Mouse (Mus musculus): ENCODE measurements around the gene Blnk. TPM values are rescaled to one million over a fixed set of nuclear protein-coding genes. Genes with fewer than 3 reads are reported as not detected.

The Blnk gene
- total RNA-seq, 1 experiment from 2014 or later: 1.7 TPM

DNA sequence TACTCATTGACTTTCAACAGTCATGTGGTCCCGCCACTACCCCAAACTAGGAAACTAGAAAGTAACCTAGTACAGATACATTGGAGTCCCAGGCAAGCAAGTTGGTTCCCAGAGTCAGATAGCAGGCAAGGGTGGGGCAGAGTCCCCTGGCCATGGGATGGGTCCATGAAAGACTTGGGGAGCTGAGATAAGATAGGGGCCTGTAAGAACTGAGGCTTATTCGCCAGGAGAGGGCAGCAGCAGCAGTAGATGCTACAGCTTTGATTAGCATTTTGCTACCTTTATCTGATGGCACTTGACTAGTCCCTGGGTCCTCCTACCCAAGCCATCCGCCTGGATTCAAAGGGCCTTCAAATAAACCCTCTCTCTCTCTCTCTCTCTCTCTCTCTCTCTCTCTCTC is 5.2 kb upstream of the Blnk start:
- no peak for DNase-seq

DNA sequence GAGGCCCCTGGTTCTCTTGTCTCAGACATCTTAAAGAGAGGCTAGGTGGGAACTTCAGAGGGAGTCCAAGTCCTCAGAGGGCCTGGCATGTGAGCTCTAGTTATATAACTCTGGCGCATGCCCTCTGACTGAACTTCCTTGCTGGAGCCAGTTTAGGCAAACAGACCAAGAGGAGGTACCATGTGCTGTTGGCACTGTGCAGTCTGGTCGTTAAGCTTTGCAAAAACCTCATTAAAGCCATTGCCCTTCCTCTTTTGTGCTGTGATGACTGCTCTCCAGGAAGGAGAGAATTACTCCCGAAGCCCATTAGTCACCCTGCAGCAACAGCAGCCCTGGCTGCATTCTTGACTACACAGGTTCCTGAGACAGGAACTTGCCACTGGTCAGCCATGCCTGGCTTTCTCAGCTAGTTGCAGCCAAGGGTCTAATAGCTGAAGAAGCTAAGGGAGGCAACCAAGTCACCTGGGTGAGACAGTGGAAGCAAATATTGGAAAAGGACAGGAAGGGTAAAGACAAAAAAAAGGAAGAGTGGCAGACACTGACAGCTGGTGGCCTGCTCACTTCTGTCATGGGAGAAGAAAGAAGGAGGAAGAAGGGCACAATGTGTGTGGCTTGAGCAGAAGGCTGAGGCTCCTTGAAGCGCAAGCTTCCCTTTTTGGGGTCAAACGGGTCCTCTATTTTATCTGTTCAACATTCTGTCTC is 4.3 kb upstream of the Blnk start:
- no peak for DNase-seq

DNA sequence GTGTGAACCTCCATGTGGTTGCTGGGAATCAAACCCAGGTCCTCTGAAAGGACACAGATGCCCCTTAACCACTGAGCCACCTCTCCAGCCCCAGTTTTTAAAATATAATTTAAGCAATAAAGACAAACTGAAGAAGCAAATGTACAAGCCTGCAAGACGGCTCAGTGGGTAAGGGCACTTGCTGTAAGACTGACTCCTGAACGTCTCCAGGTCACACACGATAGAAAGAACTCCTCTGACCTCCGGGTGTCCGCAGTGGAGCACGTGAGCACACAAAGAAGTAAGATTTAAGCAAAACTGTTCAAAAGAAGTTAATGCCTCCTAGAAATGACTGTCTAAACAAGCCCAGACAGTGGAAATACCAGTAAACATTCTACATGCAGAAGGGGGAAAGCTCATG is 2.4 kb upstream of the Blnk start:
- DNase-seq: no peak

DNA sequence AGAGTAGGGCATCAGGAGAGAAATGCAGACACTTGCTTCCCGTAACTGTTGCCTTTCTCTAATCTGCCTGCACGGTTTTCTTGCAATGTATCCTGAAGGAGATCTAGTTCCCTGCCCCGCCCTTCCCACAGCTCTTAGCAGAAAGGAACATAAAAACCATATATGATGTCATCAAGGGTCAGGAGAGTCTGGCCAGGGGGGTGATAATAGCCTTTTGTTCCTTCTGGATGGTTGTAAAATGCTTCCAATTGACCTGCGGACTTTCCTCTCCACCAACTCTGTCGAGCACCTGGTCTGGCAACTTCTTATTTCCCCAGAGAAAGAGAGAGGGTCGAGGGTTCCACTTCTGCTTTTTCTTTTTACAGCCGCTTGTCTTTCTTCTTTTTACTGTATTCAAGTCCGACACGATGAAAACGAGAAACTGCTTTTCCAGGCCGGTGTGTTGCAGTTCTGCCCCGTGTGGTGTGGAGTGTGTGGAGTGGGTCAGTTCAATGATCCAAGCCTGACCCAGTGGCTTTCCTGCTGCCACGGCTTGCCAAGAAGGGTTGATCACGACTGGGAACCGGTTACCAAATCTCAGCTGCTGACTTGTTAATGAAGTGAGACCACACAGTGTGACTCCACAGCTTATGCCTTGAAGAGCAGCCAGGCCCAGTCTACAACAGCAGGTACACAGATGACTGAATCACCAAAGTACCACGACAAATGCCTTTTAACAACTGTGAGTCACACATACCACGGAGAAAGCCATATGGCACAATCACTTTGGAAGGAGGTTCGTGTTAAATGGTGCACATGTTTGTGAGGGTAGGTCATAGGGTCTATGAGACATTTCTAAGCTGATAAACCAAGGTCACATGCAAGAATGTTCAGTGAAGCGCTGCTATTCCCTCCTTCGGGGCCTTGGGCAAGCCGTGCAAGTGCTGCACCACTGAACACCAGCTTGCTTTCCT is 1.4 kb upstream of the Blnk start:
- no peak for DNase-seq

DNA sequence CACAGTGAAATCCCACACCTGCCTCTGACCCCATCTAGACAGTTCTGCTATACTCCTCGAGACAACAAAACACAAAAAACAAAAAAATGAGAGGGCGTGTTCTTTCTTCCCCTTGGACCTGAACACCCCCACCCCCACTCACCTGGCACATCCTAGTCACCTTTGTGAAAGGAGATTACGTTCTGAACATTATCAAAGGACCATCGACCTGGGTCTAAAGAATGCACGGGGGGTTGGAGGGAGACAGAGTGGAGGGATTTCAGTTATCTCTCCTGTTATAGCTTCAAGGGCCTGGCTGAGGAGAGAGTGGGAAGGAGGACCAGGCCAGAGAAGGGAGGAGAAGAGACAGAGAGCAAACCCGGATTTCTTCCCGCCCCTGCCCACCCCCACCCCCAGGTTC is 576 bp upstream of the Blnk start:
- no peak for DNase-seq

DNA sequence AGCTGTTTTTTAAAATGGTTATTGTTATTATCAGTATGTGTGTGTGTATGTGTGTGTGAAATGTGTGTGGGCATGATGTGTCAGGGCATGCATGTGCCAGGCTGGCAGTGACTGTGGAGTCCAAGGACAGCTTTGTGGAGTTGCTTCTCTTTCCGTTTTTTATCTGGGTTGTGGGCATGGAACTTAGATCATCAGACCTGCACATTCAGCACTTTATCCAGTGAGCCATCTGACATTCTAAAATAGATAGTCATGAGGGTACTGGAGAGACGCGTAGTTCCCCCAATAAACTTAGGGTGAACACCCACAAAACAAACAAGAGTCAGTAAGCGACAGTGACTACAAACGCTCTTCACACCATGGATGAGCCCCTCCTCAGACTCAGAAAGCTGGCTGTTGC is 979 bp downstream of the Blnk start:
- DNase-seq: no peak

DNA sequence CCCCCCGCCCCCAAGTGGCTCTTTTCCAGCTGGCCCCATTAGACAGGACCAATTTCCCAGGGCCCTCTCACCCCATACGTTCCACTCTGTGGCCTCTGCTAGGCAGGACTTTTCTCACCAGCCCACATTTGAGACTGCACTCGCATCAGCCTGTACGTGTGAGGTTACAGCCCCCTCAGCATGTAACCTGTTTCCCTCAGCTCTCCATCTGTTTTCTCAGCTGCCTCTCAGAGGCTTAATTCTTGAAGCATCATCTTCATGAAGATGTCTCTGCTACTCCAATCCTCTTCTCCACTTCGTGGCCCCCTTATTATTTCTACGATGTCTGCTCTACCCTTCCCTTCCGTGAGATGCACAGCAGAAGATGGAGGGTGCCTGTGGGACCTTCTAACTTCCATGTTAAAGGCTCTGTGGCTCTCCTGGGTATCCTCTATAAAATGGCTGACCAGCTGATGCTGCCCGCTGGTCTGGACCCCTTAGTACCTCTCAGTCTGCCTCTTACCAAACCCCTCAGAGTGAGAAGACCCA is 1.8 kb downstream of the Blnk start:
- DNase-seq: no peak

DNA sequence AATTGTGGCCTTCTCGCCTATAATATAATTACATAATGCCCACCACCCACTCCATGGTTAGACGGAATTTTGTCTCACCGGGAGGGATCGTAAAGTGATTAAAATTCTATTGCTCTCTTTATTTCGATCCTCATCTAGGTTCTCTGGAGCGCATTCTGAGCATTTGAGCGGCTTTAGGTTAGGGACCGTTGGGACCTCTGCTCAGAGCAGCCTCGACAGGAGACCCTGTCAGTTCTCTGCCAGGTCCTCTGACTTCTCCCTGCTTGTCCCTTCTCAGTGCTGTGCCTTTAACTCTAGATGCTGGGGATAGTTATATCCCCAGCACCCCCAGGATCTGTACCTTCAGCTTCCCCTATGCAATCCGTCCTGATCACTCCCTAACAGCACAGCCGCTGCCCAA is 2.2 kb downstream of the Blnk start:
- DNase-seq: no peak

DNA sequence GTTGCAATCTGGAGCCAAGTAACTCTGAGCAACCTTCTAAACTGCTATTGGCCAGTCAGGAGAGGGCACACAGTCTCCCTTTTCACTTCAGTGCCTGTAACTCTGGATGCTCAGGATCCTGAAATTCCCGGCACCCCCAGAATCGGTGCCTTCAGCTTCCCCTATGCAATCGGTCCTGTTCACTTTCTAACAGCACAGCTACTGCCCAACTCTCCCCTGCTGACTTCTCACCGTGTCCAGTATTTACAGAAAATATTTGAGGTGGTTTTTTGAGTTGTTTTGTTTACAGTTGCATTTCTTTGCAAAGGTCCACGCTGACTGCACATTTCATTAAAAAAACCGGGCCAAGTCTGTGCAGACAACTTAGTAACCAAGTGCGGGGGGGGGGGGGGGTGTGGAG is 2.7 kb downstream of the Blnk start:
- no peak for DNase-seq

DNA sequence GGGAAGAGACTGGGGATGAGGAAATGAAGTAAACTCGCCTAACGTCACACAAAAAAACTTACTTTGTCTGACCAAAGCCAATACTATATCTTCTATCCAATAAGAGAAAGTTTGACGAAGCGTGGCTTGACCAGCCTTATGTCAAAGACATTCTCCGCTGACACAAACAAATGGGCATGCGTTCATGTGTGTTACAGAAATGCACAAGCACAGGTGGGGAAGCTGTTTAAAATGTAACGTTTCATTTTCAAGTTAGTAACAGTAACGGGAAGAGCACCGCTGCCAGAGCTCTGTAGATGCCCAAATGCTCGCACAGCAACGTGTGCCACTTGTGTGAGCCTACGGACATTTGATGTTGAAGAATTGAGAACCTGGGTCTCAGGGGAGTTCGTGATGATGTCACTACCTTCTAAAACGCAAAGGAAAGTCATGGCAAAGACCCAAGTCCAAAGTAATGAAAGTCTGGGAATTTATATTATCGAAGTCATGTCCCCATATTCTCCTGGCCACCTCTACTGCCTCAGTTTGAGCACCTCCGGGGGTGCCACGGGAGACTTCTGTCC is 3.5 kb downstream of the Blnk start:
- DNase-seq: no peak

DNA sequence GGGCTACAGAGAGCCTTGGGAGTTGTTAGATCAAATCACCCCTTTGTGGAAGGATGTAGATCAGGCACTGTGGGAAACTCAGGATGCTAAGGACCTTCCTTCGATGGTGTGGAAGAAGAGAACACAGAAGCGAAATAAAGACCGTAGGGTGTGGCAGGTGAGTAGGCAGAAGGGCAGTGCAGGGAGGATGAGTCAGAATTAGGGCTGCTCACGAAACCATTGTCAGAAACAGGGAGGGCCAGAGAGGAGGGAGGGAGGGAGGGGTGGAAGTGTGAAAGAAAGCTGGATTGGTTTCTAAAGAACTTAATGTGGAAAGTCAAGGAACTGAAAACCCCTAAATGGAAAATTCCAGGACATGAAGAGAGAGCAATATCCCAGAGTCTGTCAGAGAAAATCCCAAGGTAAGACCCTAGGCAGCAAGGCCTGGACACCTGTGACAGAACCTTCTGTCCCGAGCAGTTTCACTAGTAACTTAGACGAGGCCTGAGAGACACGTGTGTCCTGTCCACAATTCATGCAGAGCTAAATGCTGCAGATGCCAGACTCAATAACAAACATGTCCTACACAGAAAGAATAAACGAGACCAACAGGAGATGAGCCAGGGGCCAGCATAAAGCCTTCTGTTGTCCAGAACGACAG is 4.3 kb downstream of the Blnk start:
- no peak for DNase-seq

DNA sequence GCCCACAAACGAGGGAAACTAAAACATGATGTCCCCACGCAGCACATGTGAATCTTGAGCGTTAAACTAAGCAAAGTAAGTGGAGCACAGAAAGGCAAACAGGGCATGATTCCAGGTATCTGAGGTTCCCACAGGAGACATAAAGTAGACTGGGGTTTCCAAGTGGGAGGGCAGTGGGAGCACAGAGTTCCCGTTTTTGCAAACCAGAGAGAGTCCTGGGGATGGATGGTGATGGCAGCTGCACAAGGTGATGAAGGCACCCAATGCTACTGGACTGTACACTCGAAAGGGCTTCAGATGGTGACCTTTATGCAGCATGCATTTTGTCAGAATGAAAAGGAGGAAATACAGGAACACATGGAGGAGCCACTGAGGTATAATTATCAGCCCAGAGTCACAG is 5.5 kb downstream of the Blnk start:
- DNase-seq: no peak

DNA sequence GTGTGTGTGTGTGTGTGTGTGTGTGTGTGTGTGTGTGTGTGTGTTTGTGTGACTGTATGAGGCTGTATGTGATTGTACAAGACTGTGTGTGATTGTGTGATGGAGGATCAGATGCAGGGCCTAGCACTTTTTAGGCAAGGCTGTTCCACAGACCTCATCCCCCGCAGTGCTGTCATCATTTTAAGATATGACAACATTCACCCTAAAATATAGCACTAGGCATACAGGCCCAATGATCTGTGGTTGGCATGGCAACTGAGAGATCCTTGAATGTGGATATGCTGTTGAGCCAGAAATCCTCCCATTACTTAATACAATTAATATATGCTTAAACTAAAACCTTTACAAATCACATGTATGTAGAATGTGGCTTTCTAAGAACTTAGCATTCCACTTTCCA is 9.8 kb downstream of the Blnk start:
- DNase-seq: no peak

DNA sequence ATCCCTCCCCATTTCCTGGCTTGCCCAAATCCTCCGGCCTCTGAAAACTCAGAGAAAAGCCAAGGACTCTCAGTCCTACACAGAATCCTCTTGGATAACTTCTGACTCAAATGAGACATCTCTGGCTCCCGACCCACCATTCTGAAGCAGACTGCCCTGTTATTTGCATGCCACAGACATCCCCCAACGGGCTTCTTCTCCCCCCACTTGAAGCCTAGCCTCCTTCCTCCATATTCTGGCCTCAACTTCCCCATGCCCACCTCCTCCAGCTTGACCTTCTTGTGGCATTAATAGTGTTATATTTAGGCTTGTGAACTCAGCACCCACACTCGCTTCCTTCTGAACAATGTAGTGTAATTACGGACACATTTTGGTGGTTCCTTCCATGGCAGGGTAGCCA is 13.7 kb downstream of the Blnk start:
- DNase-seq: no peak

DNA sequence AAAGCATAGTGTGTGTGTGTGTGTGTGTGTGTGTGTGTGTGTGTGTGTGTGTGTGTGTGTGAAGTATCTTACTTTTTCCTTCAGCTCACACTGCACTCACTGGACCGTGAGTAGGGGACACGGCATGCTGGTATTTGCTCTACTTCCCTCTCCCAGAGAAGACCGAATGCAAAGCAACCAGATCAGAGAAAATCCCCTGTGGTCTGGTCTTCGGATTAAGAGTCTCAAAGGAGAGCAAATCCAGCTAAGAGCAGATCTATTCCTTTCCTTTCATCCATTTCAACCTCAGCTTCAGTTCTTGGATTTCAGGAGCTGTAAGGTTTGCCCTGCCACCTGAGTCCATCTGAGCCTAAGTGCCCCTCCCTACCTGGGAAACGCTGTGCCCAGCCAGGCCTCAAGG is 16.3 kb downstream of the Blnk start:
- no peak for DNase-seq

DNA sequence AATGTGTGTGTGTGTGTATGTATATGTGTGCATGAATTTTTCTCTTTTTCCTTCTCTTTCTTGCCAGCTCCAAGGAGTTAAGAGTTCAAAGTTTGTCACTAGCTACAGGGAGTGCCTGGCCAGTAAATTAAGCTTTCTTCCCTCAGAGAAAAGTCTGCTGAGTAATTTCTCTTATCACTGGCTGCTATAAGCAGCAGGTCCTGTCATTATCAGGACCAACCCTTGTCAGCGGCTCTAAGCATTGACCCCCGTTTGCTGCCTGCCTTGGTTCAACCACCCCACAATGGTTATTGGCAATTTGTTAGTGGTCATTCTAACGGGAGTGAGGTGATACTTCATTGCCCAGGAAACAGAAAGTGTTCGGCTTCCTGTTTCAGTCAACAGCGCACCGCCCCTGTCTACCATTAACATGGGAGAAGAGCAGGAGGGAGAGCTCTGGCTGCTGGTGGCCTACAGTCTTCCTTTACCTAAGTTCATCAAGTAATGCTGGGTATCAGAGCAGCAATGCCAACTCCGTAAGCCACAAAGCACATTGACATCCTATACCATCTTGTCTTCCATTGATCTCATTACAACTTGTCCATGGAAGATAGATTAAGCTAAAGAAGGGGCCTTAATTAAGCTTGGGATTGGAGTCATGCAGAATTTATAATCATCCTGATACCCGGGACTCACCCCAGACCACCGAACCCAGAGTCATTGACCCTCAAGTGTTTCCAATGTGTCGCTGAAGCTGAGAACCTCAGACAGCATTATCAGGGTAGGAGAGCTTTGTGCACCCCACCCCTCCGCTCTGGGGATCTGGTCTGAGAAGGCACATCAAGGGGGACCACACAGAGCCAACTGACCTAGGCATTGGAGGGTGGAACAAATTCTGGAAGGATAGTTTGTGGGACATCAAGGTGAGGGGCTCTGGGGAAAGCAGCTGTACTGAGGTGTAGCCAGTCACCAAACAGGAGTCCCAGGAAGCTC is 17.1 kb downstream of the Blnk start:
- no peak for DNase-seq

DNA sequence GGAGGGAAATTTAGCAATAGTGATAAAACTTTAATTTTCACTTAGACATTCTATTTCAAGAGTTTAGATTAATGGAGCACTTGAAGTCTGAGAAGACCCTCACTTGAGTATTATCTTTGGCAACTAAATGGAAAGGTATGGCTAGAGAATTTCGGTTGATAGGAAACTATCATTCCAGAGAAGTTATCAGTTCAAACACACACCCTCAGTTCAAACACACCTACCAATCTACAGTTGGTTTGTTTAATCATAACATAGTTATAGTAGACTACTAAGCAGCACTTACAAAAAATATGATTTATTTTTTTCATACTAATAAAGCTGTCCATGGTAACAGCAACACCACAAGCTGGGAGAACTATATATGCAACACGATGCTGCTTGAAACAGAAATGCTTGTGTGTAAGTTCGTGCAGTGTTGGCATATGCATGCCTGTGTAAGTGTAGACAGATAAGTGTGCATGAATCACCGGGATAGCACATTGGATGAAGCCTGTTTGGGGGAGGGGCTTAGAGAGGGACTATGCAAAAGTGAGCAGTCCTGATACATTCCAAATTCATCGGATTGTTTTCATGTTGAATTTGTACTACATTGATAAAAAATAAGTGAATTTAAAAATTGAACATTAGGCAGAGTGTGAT is 22.9 kb downstream of the Blnk start:
- no peak for DNase-seq

DNA sequence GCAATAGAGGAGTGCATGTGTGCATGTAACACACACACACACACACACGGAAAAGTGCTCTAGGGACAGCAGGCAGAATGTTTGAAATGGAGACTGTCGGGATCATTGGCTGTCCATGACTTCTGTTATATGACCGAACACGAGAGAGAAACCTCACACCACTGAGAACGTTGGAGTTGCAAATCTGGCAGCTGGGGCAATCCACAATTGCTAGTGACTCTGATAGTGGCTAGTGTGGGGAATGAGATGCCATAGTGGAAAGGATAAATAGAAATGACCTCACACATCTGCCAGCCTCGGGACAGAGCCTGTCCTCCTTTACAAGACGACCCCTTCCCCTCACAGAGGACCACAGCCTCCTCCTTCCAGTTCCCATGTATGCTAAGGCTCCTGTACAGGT is 23.6 kb downstream of the Blnk start:
- DNase-seq: no peak

DNA sequence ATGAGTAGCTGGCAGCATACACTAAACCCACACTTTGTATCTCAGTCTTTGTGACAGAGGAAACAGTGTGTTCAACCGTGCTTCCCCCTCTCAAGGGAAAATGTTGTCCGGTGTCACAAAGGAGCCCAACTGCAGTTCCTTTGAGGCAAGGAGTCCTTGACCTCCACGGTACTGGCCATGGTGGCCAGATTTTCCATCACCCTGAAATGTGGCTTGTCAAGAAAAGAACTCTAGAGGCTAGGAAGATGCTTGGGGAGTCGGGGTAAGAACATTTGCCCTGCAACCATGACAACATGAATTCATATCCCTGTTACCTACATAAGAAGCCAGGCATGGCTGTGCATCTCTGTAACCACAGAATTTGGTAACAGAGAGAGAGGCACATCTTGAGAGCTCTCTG is 24.0 kb downstream of the Blnk start:
- no peak for DNase-seq

DNA sequence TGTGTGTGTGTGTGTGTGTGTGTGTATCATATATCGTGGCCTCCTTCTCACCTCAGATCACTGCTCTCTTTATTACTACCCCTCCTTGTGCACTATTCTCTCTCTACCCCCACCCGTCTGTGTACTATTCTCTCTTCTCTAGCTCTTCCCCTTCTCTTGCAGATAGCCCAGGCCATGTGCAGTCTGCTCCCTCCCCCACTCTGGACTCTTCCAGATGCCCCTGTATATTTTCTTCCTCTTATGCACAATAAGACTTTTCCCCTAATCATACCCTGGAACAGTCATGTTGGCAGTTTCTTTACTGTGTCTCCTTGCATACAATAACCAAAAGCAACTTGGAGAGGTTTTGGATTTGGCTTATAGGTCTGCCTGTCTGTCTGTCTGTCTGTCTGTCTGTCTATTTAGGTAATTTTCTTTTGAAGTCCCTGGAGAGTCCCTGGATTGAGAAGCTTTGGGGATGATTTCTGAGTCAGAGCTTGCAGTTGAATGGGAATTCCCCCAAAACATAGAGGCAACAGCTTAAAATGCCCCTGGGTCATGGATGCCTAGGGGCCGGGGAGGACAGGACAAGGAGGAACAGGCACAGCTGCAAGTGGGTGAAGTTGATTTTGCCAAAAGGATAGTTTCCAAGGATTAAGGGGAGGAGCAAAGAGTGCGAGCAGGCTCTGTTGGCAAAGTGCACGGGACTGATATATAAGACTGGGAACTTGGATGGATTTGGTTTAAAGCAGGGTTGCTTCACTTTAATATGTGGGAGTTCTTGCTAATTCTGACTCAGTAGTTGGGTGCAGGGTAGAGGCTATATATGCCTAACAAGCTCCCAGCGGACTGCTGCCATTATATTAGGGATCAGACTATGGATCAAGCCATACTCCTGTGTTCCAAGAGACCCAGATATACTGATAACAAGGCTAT is 29.1 kb downstream of the Blnk start:
- no peak for DNase-seq
